Mouse (Mus musculus): ENCODE measurements around the gene Ptpre. TPM values are rescaled to one million over a fixed set of nuclear protein-coding genes. Genes with fewer than 3 reads are reported as not detected.

Ptpre gene
- polyA plus RNA-seq, 1 experiment: 6.4 TPM

DNA sequence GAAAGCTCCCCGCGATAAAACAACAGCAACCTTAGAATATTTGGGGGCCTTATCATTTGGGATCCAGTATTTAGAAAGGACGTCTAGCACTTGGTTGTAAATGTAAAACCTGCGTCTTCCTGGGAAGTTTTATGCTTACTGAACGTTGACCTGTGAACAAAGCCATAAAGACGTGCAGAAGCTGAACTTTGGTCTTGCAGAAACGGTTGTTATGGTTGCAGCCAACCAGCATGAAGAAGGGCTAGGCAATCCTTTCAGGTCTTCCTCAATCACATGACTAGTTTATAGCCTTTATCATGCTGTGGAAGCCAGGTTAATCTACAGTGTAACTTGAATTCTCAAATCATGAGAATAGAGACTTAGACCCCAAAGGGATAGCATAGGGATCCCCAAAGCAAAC is 8.8 kb upstream of the Ptpre start, which contains the start of gene Clrn3:
Gene Clrn3, minus strand, starts transcription at position 140 of the 400 bp plus-strand sequence.
- peak; percentile 93 for DNase-seq (ENCODE audit: low read depth, low spot score)

DNA sequence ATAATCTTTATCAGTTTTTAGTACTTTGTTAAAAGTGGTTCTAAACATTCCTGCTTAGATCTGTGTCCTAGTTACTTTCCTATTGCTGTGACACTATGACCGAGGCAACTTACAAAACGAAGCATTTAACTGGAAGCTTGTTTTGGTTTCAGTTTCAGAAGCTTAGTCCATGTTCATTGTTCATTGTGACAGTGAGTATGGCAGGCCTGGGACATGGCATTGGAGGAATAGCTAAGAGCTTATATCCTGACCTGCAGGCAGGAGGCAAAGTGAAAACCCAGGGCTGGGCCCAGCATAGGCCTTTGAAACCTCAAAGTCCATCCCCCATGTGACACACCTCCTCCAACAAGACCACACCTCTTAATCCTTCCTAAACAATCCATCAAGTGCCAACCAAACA is 8.2 kb upstream of the Ptpre start:
- 26% methylated on average over 2 of the region's 2 CpGs for WGBS
- no peak for DNase-seq (ENCODE audit: low read depth, low spot score)

More for the DNA sequence above, 8.8 kb upstream of the Ptpre start, which contains the start of gene Clrn3:
- WGBS: 26% methylated on average over 7 of the region's 7 CpGs

DNA sequence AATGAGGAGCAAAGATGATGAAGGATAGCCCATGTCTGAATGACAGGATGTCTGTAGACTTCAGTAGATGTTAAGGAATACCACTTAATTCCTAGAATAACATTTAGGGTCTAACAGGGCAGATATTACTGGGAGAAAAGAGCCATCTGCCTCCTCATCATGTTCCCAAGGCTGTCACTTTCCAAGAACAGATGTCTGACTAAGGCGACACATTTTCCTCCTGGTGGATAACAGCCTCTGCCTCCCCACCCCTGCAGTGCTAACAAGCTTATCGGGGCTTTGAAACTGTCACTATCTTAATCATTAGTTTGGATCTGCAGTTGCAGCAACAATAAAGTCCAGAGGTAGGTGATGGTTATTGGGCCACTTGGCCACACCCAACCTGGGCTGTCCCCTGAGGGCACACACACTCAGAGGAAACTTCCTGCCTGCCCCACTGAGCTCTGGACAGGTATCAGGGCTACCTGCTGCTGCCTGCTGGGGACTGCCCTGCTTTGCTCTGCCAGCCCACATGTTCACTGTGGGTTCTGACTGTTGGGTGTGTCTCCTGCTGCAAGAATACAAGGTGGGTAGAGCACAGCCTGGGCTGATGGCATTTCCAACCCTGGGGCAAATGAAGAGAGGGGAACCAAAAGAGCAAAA is 2.6 kb upstream of the Ptpre start:
- DNase-seq (ENCODE audit: low read depth, low spot score): no peak
- WGBS: 26% methylated on average over 2 of the region's 2 CpGs

DNA sequence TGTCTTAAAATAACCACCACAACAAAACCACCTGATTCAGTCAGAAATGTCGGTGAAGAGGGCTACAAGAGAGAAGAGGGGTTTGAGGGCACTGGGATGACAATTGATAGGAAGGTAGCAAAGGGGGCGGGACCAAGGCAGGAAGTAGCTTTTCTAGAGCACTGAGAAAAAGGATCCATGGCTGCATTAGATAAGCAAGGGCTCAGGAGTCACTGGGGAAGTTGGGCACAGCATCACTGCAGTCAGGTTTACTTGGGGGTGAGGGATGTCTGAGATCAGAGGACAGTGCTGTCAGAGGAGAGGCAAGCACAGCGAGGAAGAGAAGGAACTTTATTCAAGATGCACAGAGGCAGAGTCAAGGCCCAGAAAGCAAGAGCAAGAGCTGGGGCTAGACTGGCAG is 1.4 kb upstream of the Ptpre start:
- WGBS: 86% methylated on average over 3 of the region's 3 CpGs
- no peak for DNase-seq (ENCODE audit: low read depth, low spot score)

DNA sequence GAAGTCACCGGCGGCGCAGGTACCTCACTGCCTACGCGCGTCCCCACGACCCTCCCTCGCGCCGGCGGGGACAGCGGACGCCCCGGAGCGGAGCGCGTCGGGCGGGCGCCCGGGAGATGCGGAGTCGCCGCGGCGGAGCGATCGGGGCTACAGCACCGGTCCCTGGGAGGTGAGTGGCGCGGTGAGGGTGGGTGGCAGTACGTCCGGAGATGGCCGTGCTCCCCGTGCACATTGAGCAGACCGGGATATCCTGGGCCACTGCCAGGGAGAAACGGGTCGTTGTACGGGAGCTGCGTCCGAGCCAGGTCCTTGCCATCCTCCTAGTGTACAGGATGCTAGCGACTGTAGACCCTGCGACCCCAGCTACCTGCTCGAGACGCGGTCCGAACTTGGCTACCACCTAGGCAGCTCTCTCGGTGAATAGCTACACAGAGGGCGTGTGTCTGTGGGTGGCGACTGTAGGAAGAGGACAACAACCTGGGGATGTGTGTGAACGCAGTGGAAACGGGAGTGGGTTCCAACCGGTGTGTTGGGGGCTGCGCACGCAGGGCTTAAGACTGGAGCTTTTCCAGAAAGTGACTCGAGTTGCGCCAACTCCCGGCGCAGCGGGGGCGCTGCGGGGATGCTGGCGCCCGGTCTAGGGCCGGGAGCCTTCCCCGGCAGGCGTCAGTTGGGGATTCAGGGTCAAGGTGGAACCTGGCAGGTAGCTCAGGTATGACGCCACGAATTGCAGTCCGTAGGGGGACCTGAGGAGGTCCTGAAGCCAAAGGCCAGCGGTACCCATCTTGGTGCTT is 864 bp downstream of the Ptpre start:
- DNase-seq (ENCODE audit: low read depth, low spot score): no peak
- WGBS: 2% methylated on average over 71 of the region's 71 CpGs

DNA sequence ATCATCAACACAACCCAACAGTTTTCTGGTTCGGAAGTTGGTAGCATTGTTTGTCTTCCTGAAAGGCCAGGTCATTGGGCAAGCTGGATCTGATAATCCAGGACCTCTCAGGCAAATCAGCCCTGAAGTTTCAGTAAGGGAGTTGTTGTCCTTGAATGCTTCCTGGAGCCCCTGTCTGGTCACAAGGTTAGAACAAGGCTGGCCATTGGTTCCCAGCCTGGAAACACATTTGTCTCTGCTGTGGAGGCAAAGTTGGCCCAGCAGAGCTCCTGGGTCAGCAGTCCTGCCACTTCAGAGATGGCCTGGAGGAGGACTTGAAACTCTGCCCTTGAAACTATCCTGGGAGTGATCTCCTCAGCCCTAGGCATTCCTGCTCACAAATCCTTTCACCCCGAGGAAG is 2.1 kb downstream of the Ptpre start:
- DNase-seq (ENCODE audit: low read depth, low spot score): no peak
- WGBS: 67% methylated on average over 2 of the region's 2 CpGs

DNA sequence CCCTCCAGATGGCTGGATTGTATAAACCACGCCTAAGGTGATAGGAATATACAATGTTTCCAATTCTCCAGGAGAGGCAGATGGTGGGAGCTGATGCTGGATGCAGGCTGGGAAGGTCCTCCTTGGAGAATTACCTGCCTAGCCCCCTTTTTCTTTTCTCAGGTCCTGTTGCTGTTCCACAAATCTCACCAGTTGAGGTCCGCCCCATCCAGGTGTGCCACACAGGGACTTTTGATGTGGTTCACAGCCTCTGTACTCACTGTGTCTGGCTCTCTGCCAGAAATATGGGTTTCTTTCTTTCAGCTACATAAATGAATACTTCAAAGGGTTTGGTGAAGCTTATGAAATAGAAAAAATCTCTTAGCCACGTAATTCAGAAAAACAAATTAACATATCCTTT is 5.0 kb downstream of the Ptpre start:
- no peak for DNase-seq (ENCODE audit: low read depth, low spot score)

DNA sequence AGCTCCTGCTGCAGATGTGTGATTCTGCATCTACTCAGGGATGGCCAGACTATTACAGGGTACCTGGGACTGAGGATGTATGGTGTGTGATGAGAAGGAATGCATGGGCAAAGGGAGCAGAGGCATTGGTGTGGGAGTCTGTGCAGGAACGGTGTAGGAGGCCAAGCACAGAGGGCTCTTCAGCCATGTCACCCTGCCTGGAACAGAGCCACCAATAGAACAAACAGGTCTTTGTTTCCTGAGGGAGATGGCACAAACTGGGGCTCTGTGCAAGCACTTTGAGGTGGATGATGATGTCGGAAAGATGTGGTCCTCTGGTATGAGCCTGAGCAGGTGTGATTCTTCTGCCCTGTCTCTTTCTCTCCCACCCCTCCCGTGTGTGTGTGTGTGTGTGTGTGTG is 5.8 kb downstream of the Ptpre start:
- no peak for DNase-seq (ENCODE audit: low read depth, low spot score)
- WGBS: 8% methylated on average over 3 of the region's 3 CpGs

More for the DNA sequence above, 5.0 kb downstream of the Ptpre start:
- WGBS: 23% methylated on average over 3 of the region's 3 CpGs

DNA sequence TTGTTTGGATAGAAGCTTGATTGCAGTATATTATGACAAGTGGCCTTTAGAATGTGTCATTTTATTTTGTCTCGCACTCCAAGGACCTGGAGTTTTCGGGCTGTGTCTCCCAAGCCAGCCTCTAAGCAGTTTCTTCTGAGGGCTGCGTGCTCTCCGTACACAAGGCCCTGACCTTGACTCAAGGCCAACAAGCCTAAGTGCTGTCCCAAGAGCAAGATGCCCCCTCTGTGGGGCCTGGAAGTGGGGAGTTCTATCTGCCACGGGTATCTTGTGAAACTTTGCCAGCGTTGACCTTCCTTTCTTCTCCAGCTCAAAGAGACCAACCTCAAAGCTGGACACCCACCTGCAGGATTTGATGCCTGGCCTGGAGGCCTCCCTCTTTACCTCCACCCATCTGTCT is 7.0 kb downstream of the Ptpre start:
- WGBS: 83% methylated on average over 6 of the region's 6 CpGs
- no peak for DNase-seq (ENCODE audit: low read depth, low spot score)

DNA sequence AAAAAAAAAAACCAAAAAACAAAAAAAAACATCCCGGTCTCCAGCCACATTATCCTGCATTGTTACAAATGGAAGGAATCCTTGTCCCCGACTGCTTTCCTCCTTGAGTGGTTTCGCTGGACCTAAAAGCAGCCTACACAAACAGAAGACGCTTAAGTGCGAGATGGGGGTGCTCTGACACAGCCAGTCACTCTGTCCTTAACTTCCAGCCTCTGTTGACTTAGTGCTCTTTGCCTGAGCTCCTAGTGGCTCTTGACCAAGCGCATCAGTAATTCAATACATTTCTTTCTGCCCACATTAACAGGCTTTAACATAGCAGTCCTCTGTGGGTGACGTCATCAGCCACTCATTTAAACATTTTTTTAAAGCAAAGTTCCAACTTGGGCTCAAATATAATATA is 8.7 kb downstream of the Ptpre start:
- DNase-seq (ENCODE audit: low read depth, low spot score): no peak
- WGBS: 81% methylated on average over 7 of the region's 7 CpGs

DNA sequence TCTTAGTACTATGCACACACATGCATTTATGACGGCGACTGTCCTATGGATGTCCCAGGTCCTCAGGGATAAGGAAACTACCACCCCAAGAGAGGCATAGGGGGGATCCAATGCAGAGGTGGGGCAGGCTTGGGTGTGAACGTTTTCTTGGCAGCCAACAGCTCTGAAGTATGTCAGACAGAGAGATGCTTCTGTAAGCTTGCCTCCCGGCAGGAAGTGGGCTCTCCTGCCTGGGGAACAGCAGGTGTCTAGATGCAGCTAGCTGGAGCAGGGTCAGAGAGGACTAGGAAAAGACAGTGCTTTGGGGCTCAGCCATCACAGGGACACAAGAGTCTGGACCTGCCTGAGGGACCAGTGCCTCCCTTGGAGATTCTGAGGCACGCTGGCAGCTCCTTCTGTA is 9.2 kb downstream of the Ptpre start:
- DNase-seq (ENCODE audit: low read depth, low spot score): no peak
- WGBS: 60% methylated on average over 5 of the region's 5 CpGs

DNA sequence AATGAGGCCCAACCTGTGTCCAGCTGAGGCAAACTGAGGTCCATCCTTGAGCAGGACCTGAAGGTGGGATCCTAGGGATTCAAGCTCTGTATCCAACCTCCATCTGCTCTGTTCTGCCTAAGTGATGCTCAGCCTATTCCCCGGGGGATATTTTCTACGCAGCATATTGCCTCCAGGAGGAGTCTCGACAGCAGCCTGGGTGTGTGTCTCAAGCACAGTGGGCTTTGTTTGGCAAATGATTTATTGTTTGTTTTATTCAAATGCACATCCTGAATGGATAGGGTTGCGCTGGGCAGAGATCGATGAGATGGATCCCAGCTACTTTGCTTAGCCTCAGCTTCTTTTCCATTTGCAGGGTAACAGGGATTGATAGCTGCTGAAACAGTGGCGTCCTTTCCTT is 11.2 kb downstream of the Ptpre start:
- no peak for DNase-seq (ENCODE audit: low read depth, low spot score)
- 81% methylated on average over 6 of the region's 6 CpGs for WGBS

DNA sequence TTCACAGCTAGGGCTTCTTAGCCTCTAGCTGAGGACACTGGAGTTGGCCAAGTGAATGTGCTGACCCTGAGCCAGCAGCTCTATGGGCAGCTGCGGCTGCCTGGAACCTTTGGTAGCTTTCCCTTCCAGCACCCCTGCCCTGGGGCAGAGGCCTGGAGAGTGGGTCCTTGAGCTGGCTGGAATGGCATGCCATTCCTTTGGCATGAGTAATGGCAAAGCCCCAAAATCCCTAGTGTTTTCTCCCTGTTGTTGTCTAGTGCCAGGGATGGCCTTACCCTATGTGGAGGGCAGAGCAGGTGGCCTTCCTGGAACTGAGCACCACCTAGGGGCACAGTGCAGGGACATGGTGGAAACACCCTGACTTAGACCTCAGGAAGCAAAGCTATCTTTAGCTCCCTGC is 14.3 kb downstream of the Ptpre start:
- WGBS: 81% methylated on average over 1 of the region's 1 CpGs
- DNase-seq (ENCODE audit: low read depth, low spot score): no peak

DNA sequence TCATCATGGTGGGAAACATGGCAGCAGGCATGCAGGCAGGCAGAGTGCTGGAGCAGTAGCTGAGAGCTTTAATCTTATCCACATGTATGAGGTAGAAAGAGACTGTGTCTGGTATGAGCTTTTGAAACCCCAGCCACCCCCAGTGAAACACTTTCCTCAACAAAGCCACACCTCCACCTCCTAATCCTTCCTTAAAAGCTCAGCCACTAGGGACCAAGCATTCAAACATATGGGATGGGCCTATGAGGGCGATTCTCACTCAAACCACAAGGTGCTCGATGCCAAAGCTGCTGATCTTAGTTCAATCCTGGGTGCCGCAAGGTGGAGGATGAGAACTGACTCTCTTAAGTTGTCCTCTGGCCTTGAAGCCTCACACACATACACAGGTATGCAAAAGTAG is 16.3 kb downstream of the Ptpre start:
- WGBS: 61% methylated on average over 3 of the region's 3 CpGs
- no peak for DNase-seq (ENCODE audit: low read depth, low spot score)

DNA sequence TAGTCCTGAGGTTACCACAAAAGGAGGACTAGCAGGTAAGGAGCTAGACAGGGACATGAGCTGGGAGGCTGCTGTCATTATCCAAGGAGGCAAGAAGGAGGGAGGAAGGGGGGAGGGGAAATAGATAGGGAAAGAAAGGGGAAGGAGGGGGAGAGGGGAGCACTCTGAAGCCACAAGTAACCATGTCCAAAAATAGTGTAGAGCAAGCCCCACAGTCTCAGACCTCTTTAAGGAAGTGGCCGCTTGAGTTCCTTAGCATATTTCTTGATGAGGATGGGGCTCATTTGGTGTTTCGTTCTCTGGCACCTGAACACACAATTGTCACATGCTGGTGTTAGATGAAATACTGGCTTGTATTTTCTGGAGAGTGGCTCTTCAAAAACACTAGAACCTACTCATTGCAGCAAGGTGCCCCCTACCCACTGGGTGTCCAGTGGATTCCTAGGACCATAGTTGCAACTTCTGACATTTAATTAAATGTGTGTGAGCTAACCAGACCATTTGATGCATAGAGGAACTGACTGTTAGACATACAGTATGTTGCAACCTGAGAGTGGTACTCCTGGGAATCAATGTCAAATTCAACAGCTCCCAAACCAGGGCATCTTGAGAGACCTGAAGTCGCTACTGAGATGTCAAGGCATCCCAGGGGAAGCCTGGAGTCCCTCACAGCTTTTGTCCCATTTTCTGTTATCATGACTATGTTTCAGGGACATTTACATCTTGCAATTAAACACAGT is 19.6 kb downstream of the Ptpre start:
- no peak for DNase-seq (ENCODE audit: low read depth, low spot score)
- WGBS: 79% methylated on average over 3 of the region's 3 CpGs

DNA sequence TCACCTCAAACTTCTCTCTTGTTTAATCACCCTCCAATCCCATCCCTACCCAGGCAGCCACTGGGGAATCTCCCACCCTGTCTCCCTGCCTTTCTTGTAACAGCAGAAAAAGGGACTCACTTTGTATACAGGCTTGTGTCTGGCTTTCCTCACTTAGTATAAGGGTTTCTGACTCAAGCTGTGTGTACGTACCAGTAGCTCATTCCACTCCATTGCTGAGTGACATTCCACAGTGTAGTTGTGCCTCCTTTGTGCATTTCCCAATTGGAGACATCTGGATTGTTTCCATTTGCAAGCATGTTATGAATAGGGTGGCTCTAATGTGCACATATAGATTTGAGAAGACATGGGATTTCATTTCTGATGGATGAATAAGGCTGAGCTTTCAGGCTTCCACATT is 23.0 kb downstream of the Ptpre start:
- WGBS: 54% methylated on average over 1 of the region's 1 CpGs
- no peak for DNase-seq (ENCODE audit: low read depth, low spot score)

DNA sequence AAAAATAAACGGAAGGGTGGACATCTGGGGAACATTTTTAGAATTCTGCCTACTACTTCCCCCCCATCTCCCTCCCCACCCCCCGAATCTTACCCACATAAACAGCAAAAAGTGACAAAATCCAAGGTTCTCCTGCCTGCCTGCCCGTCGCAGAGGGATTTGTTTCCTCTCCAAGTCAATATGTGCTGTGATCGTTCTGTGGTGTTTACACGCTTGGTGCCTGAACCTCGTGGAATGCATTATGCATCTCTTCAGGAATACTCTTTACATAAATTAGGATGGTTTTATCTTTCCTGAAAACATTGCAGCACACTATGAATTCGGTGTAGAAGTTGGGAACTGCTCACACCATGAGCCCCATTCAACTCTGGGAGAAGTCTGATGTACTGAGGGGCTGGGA is 26.7 kb downstream of the Ptpre start:
- 67% methylated on average over 8 of the region's 8 CpGs for WGBS
- DNase-seq (ENCODE audit: low read depth, low spot score): no peak

DNA sequence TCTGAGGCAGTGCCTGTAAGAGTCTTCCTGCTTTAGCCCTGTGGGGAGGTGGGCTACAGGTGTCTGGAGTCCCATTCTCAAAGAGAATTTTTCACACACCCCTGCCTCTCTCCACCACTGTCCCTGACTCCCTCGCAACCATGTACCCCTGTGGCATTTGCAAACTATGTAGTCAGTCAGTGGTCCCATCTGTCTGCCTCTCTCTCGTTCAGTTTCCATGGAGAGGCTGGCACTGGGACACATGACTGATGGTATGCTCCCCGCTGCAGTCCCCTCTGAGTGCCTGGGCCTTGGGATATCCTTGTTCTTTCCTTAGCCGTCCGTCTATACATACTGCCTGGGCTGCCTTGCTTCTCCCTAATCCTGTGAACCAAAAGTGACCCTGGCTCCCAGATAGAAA is 28.7 kb downstream of the Ptpre start:
- no peak for DNase-seq (ENCODE audit: low read depth, low spot score)
- 90% methylated on average over 5 of the region's 5 CpGs for WGBS

DNA sequence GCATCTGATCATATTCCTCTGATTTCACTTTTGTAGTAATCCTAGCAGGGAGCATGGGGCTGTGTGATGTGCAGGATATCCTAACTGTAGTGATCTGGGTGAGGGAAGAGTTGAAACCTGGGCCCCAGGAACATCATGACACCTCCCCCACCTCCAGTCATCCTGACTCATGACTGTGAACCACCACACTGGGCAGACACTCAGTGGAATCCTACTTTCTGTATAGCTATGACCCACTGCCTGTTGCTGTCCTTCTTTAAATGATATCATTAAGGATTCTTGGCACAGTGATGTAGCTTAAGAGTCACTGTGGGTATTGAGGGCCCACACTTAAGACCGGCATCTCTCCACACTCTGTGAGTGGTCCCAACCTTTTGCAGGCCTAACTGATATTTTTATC is 30.3 kb downstream of the Ptpre start:
- no peak for DNase-seq (ENCODE audit: low read depth, low spot score)
- 91% methylated on average over 1 of the region's 1 CpGs for WGBS

DNA sequence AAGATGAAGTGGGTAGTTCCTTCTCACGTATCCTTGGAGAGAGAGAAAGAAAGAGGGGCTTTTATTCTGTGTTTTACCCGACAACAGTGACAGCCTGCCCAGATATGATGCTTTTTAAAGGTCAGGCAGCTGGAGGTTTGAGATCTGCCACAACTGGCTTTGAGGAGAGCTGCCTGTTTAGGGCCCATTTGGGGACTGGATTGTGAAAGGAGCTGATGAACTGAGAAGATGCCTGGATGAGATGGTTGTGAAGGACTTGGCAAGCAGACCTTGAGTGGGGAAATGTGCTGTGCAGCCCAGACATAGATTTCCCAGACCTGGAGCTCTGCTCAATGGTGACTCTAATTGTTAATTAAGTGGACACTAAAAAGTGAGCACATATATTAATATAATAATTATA is 31.3 kb downstream of the Ptpre start:
- 89% methylated on average over 2 of the region's 2 CpGs for WGBS
- DNase-seq (ENCODE audit: low read depth, low spot score): no peak

DNA sequence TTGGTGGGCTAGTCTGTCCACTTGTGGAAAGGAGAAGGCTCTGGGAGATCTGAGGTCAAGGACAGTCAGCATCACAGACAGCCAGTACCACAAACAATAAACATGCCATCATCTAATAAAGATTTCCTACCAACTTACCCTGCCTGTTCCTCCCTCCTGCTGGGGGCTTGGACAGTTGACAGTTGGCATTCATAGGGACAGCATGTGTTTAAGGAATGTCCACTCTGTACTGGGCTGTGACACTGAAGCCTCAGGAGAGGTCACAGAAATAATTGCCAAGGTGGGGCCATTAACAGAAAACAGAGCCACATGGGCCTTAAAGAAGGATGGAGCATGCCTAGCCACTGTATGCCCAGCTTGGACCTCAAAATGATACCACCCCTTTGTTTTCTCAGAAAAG is 34.1 kb downstream of the Ptpre start:
- DNase-seq (ENCODE audit: low read depth, low spot score): no peak
